Mouse (Mus musculus): Measurements from ENCODE around the gene Tmem229b.
A peak's percentile ranks its signal among the peaks of the same experiment; 100 is the strongest.

DNA sequence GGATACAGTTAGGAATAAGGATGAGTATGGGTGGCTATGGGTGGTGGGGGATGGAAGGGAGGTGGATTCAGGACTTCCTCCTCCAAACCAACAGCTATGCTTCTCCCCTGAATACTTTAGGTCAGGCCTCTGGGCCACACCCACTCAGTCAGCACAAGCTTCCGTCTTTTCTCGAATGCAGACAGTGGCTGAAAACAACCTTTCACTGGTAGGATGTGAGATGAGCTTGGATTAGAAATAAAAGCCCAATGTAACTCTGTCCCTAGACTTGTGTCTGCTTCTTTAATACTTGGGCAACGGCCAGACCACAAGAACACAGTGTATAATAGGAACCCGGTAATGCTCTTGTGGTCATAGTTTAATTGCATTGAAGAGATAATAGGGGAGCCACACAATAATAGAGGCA is 10.6 kb upstream of the Tmem229b start:
- TF ChIP-seq MYC (IDR thresholded peaks at IDR 0.05; ENCODE audit: low read depth, low read length), result 0 out of 2 replicates have a peak, but pooled peaks have one; percentile 21
- TF ChIP-seq EP300 (IDR thresholded peaks at IDR 0.05; ENCODE audit: low read depth in 1 of 2, low read length in 2 of 2), result peak; percentile 7 to 42; a peak in 3 of 4 replicates
- TF ChIP-seq CTCF (IDR thresholded peaks at IDR 0.05 in 2 of 3, conservative IDR thresholded peaks at IDR 0.05 in 1 of 3; ENCODE audit: control insufficient read depth in 1 of 3, insufficient read depth in 1 of 3, low read depth in 2 of 3, low read length in 3 of 3, poor library complexity in 1 of 3, severe bottlenecking in 1 of 3), result no peak
- 0 out of 2 replicates have a peak, but pooled peaks have one; percentile 1 for TF ChIP-seq GATA1 (IDR thresholded peaks at IDR 0.05; ENCODE audit: low read depth, low read length)
- TF ChIP-seq MAFK (IDR thresholded peaks at IDR 0.05; ENCODE audit: borderline replicate concordance, low read depth, low read length), result 0 out of 2 replicates have a peak, but pooled peaks have one; percentile 12
- peak in 1 of 2 experiments; percentile 59; a peak in 2 of 4 replicates for TF ChIP-seq POLR2A (IDR thresholded peaks at IDR 0.05; ENCODE audit: control insufficient read depth in 1 of 2, insufficient read depth in 1 of 2, low read depth in 1 of 2, low read length in 2 of 2, poor library complexity in 1 of 2)
- TF ChIP-seq TBP (IDR thresholded peaks at IDR 0.05; ENCODE audit: low read depth, low read length), result peak; percentile 67
- no peak for TF ChIP-seq MEF2A (IDR thresholded peaks at IDR 0.05; ENCODE audit: extremely low read depth, insufficient replicate concordance, low read depth, low read length, poor library complexity, severe bottlenecking)
- no peak; the same call in 1 of the 2 replicates for TF ChIP-seq TCF12 (IDR thresholded peaks at IDR 0.05; ENCODE audit: low read depth, low read length)

Data from MEL (cell line).